Mouse (Mus musculus): ENCODE measurements at regions not wholly inside any gene's neighbourhood (a gene's known extent, or its start where the extent isn't known, plus 50 kb on each side); places are given as distances from the start of the nearest gene placed in this dataset.

DNA sequence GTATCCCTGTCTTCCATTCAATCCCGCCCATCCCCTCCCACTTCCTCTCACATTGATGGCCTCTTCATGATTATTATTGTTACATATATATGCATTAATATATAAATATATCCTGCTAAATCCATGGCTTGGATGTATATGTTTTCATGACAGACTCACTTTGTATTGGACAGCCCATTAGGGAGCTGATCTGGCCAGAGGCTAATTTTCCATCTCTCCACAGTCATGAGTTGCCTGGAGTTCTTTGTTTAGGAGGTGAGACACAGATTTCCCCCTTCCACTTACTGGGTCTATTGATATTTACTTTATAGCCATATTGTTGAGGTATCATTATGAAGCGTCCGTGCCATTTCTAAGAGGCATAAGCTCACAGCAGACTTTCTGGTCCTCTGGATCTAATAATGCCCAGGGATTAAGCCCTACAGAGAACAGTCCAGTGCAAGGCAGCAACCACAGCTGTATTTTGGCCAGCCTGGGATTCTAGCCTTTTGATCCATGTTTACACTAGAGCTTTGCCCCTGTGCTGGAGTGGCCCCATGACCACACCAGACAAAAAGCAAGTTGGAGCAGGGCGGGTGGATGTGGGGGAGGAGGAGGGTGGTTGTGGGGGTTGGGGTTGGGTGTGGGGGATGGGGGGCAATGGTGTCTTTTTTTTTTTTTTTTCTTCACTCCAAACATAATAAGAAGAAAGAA is 878.3 kb upstream of the Car8 start:
- no peaks in the 10 kb centered on the region for H3K36me3 ChIP-seq (ENCODE audit: inconsistent target)
- 92% methylated on average over 3 of the region's 4 CpGs for WGBS (ENCODE audit: missing documents)
- H3K79me2 ChIP-seq (ENCODE audit: inconsistent target): no peaks in the 10 kb centered on the region
- no peak overlapping the region for H3K4me3 ChIP-seq (ENCODE audit: inconsistent target)
- no peak overlapping the region for H3K27ac ChIP-seq

DNA sequence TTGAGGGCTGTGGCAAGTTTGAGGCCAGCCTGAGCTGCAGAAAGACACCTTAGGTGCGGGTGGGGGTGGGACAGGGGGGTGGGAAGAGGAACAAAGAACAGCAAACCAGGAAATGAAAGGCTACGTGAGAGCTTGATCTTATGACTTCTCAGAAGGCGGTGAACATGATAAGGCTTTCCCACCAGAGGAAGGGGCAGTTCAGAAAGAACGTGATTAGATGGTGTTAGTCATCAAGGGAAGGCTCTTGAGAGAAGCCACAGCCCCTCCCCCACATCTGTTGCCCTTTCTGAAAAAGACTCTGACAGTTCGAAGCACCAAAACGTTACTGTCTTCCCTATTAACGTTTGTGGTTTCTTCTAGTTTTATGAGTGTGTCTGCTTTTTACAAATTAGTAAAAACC is 877.0 kb upstream of the Car8 start:
- no peaks in the 10 kb centered on the region for H3K79me2 ChIP-seq (ENCODE audit: inconsistent target)
- peak overlapping the region; percentile 31 for H3K27ac ChIP-seq
- 0% methylated on average over 7 of the region's 7 CpGs for WGBS (ENCODE audit: missing documents)
- H3K36me3 ChIP-seq (ENCODE audit: inconsistent target): no peaks in the 10 kb centered on the region
- peak overlapping the region; percentile 6 for H3K4me3 ChIP-seq (ENCODE audit: inconsistent target)

DNA sequence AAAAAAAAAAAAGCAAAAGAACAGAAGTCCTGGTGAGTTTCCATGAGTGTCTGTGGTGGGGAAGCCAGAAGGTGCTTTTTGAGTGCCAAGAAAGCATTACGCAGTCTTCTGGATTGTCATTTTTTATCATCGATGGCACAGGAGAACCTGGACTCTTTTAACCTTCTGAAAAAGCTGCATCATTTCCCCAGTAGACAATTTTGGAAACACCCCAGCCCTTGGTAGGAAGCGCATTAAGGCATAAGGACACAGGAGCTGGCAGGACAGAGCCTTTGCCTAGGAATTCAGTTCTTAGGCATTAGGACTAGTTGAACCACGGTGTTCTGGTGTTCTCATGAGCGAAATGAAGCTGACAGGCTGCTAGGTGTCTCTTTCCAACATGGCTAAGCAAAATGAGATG is 875.1 kb upstream of the Car8 start:
- Histone ChIP-seq H3K79me2 (ENCODE audit: inconsistent target) (no peaks in the 10 kb centered on the region), H3K4me3 (ENCODE audit: inconsistent target) (no peak overlapping the region), H3K36me3 (ENCODE audit: inconsistent target) (no peaks in the 10 kb centered on the region), H3K27ac (no peak overlapping the region)
- 84% methylated on average over 5 of the region's 5 CpGs for WGBS (ENCODE audit: missing documents)

- no peak overlapping the region for H3K27ac ChIP-seq
- no peaks in the 10 kb centered on the region for H3K36me3 ChIP-seq (ENCODE audit: inconsistent target)
- no peak overlapping the region for H3K4me3 ChIP-seq (ENCODE audit: inconsistent target)
- H3K79me2 ChIP-seq (ENCODE audit: inconsistent target): no peaks in the 10 kb centered on the region
- 0% methylated on average over 6 of the region's 7 CpGs for WGBS (ENCODE audit: missing documents)
Measured at GRCm38 (mm10) chr4:9110355-9110754, 871.5 kb upstream of the Car8 start.

DNA sequence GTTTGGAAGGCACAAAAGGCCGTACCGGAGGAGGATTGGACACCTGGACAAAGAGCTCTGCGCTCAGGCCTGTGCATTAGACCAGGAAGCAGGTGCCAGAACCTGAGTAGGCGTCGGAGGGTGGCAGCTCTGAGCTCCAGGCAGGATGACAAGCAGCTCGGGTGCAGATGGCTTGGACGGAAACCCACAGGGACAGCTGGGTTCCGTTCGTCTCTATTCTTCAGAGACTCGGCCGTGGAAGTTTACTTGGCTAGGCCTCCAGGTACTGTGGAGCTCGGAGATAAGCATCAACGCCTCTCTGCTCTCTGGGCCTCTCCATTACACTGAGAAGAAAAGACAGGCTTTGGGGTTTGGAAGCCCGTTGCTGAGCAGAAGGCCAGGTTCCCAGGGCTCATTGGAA is 868.5 kb upstream of the Car8 start:
- no peak overlapping the region for H3K27ac ChIP-seq
- 85% methylated on average over 14 of the region's 14 CpGs for WGBS (ENCODE audit: missing documents)
- H3K36me3 ChIP-seq (ENCODE audit: inconsistent target): no peaks in the 10 kb centered on the region
- no peak overlapping the region for H3K4me3 ChIP-seq (ENCODE audit: inconsistent target)
- no peaks in the 10 kb centered on the region for H3K79me2 ChIP-seq (ENCODE audit: inconsistent target)

DNA sequence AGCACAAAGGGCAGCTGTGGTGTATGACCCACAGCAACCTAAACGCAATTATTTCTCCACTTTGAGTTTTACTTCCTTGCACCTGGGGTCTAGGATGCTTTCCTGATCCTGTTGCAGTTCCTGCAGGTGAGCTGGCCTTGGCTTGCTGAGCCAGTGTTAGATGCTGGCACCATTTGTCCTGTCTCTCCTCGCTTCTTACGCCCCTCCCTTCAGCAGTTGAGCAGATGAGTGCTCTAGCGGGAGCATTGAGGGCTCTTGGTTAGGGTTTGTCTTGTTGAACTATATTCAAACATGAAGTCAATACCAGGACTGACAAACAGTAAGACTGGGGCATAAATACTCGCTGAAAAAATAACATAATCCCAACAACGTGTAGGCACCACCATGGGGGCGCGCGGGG is 867.9 kb upstream of the Car8 start:
- 87% methylated on average over 9 of the region's 9 CpGs for WGBS (ENCODE audit: missing documents)
- Histone ChIP-seq H3K4me3 (ENCODE audit: inconsistent target) (no peak overlapping the region), H3K79me2 (ENCODE audit: inconsistent target) (no peaks in the 10 kb centered on the region), H3K36me3 (ENCODE audit: inconsistent target) (no peaks in the 10 kb centered on the region), H3K27ac (no peak overlapping the region)

DNA sequence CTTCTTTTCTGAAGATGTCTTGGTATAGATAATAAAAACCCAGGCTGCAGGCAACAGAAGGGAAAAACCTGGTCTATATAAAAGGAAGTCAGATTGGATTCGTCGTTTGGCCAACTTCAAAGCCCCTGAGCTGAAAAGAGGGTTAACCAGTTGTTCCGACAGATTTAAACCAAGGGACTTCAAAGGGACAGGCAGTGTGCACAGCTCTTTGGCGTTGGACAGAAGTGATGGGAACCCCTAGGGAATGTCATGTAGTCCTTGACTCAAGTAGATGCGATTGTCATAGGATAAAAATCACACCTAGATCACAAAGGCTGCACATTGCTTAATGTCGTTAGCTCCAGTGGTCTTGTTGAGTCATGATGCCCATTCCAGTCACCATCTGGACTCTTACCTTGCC is 865.8 kb upstream of the Car8 start:
- no peak overlapping the region for H3K27ac ChIP-seq
- no peaks in the 10 kb centered on the region for H3K36me3 ChIP-seq (ENCODE audit: inconsistent target)
- H3K4me3 ChIP-seq (ENCODE audit: inconsistent target): no peak overlapping the region
- WGBS (ENCODE audit: missing documents): 92% methylated on average over 6 of the region's 6 CpGs
- H3K79me2 ChIP-seq (ENCODE audit: inconsistent target): no peaks in the 10 kb centered on the region

- no peak overlapping the region for H3K27ac ChIP-seq
- no peaks in the 10 kb centered on the region for H3K79me2 ChIP-seq (ENCODE audit: inconsistent target)
- WGBS (ENCODE audit: missing documents): 89% methylated on average over 8 of the region's 8 CpGs
- no peak overlapping the region for H3K4me3 ChIP-seq (ENCODE audit: inconsistent target)
- H3K36me3 ChIP-seq (ENCODE audit: inconsistent target): no peaks in the 10 kb centered on the region
Measured at GRCm38 (mm10) chr4:9103958-9104357, 865.1 kb upstream of the Car8 start.

DNA sequence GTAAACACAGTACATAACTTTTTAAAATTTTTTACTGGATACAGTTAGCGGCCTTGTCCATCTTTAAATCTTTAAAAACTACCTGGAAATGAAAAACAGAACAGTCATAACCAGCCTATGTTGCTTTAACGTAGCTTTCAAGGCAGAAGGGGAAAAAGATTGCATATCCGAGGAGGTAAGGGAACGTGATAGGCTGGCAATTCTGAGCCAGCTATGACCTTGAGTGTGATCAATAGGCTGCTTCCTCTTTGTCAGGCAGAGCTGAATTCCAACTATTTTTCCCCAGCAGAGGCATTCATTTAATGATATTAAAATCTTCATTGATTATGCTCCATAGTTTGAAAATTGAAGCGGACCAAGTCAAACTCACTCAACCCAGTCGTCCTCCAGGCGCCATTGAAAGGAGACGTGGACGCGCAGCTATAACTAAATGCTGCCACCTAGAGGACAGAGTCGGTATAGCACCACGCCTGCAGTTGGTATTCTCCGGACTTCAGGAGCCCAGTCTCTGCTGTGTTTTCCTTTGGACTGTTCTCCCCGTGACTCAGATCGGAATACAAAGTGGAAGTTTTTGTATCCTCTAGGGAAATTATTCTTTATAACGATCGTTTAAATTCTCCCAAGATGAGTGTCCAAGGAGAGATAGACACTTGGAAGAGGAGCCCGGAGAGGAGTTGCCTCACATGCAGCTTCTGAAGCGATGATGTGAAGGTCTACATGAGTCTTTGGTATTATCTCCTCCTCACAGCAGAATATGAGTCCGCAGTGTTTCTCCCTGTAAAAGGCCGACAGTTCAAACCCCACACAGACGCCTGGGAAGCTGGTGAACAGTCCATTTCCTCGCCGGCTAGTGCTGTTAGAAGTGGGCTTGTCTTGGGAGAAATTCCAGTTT is 858.2 kb upstream of the Car8 start:
- H3K36me3 ChIP-seq (ENCODE audit: inconsistent target): no peaks in the 10 kb centered on the region
- H3K79me2 ChIP-seq (ENCODE audit: inconsistent target): no peaks in the 10 kb centered on the region
- no peak overlapping the region for H3K27ac ChIP-seq
- 30% methylated on average over 24 of the region's 24 CpGs for WGBS (ENCODE audit: missing documents)
- H3K4me3 ChIP-seq (ENCODE audit: inconsistent target): no peak overlapping the region

- Histone ChIP-seq H3K27ac (no peak overlapping the region), H3K4me3 (ENCODE audit: inconsistent target) (no peak overlapping the region), H3K79me2 (ENCODE audit: inconsistent target) (no peaks in the 10 kb centered on the region), H3K36me3 (ENCODE audit: inconsistent target) (no peaks in the 10 kb centered on the region)
- 93% methylated on average over 2 of the region's 2 CpGs for WGBS (ENCODE audit: missing documents)
Measured at GRCm38 (mm10) chr4:9096274-9096673, 857.4 kb upstream of the Car8 start.

DNA sequence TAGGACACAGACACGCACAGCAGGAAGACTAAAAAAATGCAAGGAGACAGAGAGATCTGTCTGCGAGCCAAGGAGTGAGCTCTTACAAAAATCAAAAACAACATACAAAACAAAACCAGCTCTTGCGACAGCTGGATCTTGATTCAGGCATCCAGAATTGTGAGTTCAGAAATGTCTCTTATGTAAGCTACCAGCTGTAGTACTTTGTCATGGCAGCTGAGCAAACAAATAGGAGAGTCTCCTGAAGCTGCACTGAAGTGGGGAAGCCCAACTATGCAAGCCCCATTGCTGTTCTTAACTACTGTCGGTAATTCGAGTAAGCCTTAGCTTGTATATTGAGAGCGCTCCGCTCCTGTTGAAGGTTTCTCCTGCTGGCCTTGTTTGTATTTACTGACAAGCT is 856.8 kb upstream of the Car8 start:
- H3K36me3 ChIP-seq (ENCODE audit: inconsistent target): no peaks in the 10 kb centered on the region
- 93% methylated on average over 7 of the region's 7 CpGs for WGBS (ENCODE audit: missing documents)
- H3K4me3 ChIP-seq (ENCODE audit: inconsistent target): no peak overlapping the region
- no peaks in the 10 kb centered on the region for H3K79me2 ChIP-seq (ENCODE audit: inconsistent target)
- no peak overlapping the region for H3K27ac ChIP-seq

GRCm38 (mm10) chr4:9094522-9094921 is 855.7 kb upstream of the Car8 start:
- H3K79me2 ChIP-seq (ENCODE audit: inconsistent target): no peaks in the 10 kb centered on the region
- no peak overlapping the region for H3K27ac ChIP-seq
- WGBS (ENCODE audit: missing documents): 73% methylated on average over 10 of the region's 10 CpGs
- no peaks in the 10 kb centered on the region for H3K36me3 ChIP-seq (ENCODE audit: inconsistent target)
- H3K4me3 ChIP-seq (ENCODE audit: inconsistent target): no peak overlapping the region

DNA sequence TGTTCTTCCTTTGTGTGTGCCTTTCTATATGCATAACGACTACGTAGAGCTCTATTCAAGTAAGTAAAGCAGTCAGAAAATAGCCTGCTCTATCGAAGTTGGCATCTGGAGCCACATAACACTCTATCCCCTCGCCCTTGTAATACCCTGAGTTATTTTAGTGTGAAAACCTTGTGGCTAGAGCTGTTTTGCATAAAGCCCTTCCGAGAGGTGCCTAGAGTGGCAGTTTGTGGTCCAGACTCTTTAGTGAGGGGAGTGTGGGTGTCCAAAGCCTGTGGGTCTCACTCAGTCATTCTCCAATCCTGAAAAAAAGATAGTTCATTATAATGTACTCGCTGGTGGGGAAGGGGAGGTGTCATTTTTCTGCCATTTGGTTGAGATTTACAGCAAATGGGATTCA is 855.2 kb upstream of the Car8 start:
- Histone ChIP-seq H3K4me3 (ENCODE audit: inconsistent target) (no peak overlapping the region), H3K27ac (no peak overlapping the region), H3K79me2 (ENCODE audit: inconsistent target) (no peaks in the 10 kb centered on the region), H3K36me3 (ENCODE audit: inconsistent target) (no peaks in the 10 kb centered on the region)
- 48% methylated on average over 6 of the region's 6 CpGs for WGBS (ENCODE audit: missing documents)

DNA sequence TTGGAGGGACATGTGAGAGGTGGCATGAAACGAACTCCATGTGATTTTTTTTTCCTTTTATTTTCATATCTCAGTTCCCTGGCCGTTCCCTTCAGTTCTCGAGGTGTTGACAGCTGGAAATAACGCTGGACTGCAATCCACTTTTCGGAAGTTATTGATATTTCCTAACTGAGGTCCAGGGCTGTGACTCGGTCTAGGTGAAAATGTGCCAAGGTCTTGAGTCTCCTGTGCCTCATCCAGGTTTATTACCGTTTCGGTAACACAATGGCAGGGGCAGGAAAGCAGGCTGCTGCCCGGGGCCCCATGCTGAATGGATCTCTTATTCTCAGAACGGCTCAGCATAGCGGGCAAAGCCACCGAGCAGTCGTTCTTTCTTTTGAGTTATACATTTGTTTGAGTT is 844.7 kb upstream of the Car8 start:
- WGBS (ENCODE audit: missing documents): 95% methylated on average over 11 of the region's 13 CpGs
- Histone ChIP-seq H3K4me3 (ENCODE audit: inconsistent target) (no peak overlapping the region), H3K36me3 (ENCODE audit: inconsistent target) (no peaks in the 10 kb centered on the region), H3K27ac (no peak overlapping the region), H3K79me2 (ENCODE audit: inconsistent target) (no peaks in the 10 kb centered on the region)

- WGBS (ENCODE audit: missing documents): 79% methylated on average over 14 of the region's 14 CpGs
- H3K27ac ChIP-seq: no peak overlapping the region
- H3K36me3 ChIP-seq (ENCODE audit: inconsistent target): no peaks in the 10 kb centered on the region
- H3K79me2 ChIP-seq (ENCODE audit: inconsistent target): no peaks in the 10 kb centered on the region
- no peak overlapping the region for H3K4me3 ChIP-seq (ENCODE audit: inconsistent target)
Measured at GRCm38 (mm10) chr4:9081701-9082562, 843.1 kb upstream of the Car8 start.

Measured in macrophage (primary cell).